Mouse (Mus musculus): Measurements from ENCODE around the gene Notch4. TPM values are rescaled to one million over a fixed set of nuclear protein-coding genes. Genes with fewer than 3 reads are reported as not detected.

The Notch4 gene
- total and polyA plus RNA-seq, 3 experiments = 0.25 TPM; not detected in 2

- TF ChIP-seq TCF12 (IDR thresholded peaks at IDR 0.05; ENCODE audit: low read depth, low read length) (no peak), USF2 (conservative IDR thresholded peaks at IDR 0.05; ENCODE audit: low read depth, low read length) (no peak), MYC (IDR thresholded peaks at IDR 0.05; ENCODE audit: low read depth, low read length) (no peak), RAD21 (IDR thresholded peaks at IDR 0.05; ENCODE audit: low read depth, low read length) (no peak), MAZ (IDR thresholded peaks at IDR 0.05; ENCODE audit: low read depth, low read length) (no peak), UBTF (IDR thresholded peaks at IDR 0.05; ENCODE audit: low read depth, low read length) (no peak), JUND (conservative IDR thresholded peaks at IDR 0.05; ENCODE audit: low read depth, low read length) (no peak), ZKSCAN1 (IDR thresholded peaks at IDR 0.05; ENCODE audit: borderline replicate concordance, low read depth, low read length) (no peak), MEF2A (IDR thresholded peaks at IDR 0.05; ENCODE audit: borderline replicate concordance, low read depth, low read length) (no peak), SMC3 (IDR thresholded peaks at IDR 0.05; ENCODE audit: low read depth, low read length) (no peak), POLR2A (IDR thresholded peaks at IDR 0.05; ENCODE audit: low read depth, low read length) (no peak), ETS1 (conservative IDR thresholded peaks at IDR 0.05; ENCODE audit: low read depth, low read length) (no peak), BHLHE40 (IDR thresholded peaks at IDR 0.05; ENCODE audit: low read depth, low read length) (no peak), MAFK (IDR thresholded peaks at IDR 0.05; ENCODE audit: insufficient replicate concordance, low read length) (no peak), ZMIZ1 (IDR thresholded peaks at IDR 0.05; ENCODE audit: low read depth, low read length) (no peak), IRF4 (IDR thresholded peaks at IDR 0.05; ENCODE audit: low read depth, low read length) (no peak), POLR2AphosphoS2 (IDR thresholded peaks at IDR 0.05; ENCODE audit: low read depth, low read length) (no peak)
- Histone ChIP-seq H3K4me1 (ENCODE audit: control insufficient read depth in 1 of 2, insufficient read depth in 2 of 2) (peaks cover 0 to 9% of the 10 kb centered on the region in 2 experiments; a peak in 2 of 4 replicates), H3K4me2 (ENCODE audit: insufficient read depth, low read depth, poor library complexity, severe bottlenecking) (no peak overlapping the region), H3K9me3 (replicated peaks; ENCODE audit: low read length) (no peaks in the 10 kb centered on the region), H3K9ac (ENCODE audit: insufficient read depth, low read depth) (no peak overlapping the region), H3K36me3 (replicated peaks in 1 of 2; ENCODE audit: control insufficient read depth in 1 of 2, insufficient read depth in 1 of 2, low read length in 1 of 2) (peaks cover 0 to 19% of the 10 kb centered on the region in 2 experiments), H3K27ac (ENCODE audit: insufficient read depth, low read depth) (no peak overlapping the region), H3K79me2 (replicated peaks; ENCODE audit: control insufficient read depth, extremely low read depth, insufficient read depth, poor library complexity, severe bottlenecking) (no peaks in the 10 kb centered on the region), H3K4me3 (replicated peaks in 1 of 3; ENCODE audit: low read depth in 2 of 3, low read length in 2 of 3, poor library complexity in 1 of 3) (no peak overlapping the region), H3K27me3 (replicated peaks) (peaks cover 15% of the 10 kb centered on the region)
- in situ Hi-C loops (cut with MboI; ENCODE audit: low pct_ligation_motif_present, low pct_unique_long_range_greater_than_20kb, low sequenced_read_pairs) = loop anchor here (10.0 kb wide), 2 partner anchors 115 to 315 kb away; no protein-coding TSS in a partner anchor
- no peak for DNase-seq (ENCODE audit: extremely low read depth)
- dilution Hi-C loops (cut with MboI; ENCODE audit: extremely low pct_ligation_motif_present, extremely low pct_unique_long_range_greater_than_20kb, low sequenced_read_pairs) = no loop called here
Measured at GRCm38 (mm10) chr17:34559895-34560294, 4.2 kb upstream of the Notch4 start.

- no peak for TF ChIP-seq TBP (conservative IDR thresholded peaks at IDR 0.05; ENCODE audit: low read depth, low read length)
- TF ChIP-seq NELFE (IDR thresholded peaks at IDR 0.05; ENCODE audit: low read depth, low read length) = no peak
- no peak for TF ChIP-seq MAX (IDR thresholded peaks at IDR 0.05; ENCODE audit: low read length)
- TF ChIP-seq GABPA (IDR thresholded peaks at IDR 0.05; ENCODE audit: insufficient replicate concordance, low read depth, low read length) = no peak
- no peak for TF ChIP-seq NRF1 (IDR thresholded peaks at IDR 0.05; ENCODE audit: low read depth, low read length)
- no peak for TF ChIP-seq CHD1 (IDR thresholded peaks at IDR 0.05; ENCODE audit: low read depth, low read length)
- TF ChIP-seq CTCF (conservative IDR thresholded peaks at IDR 0.05 in 1 of 2, IDR thresholded peaks at IDR 0.05 in 1 of 2; ENCODE audit: low read depth in 2 of 2, low read length in 2 of 2) = peak in 1 of 2 experiments; percentile 31; a peak in 2 of 4 replicates
- TF ChIP-seq RAD21 (IDR thresholded peaks at IDR 0.05; ENCODE audit: low read depth, low read length) = peak; percentile 6
- TF ChIP-seq IRF4 (IDR thresholded peaks at IDR 0.05; ENCODE audit: low read depth, low read length) = no peak
- in situ Hi-C loops (cut with MboI; ENCODE audit: low pct_ligation_motif_present, low pct_unique_long_range_greater_than_20kb, low sequenced_read_pairs) (no loop called here), dilution Hi-C loops (cut with MboI; ENCODE audit: extremely low pct_ligation_motif_present, extremely low pct_unique_long_range_greater_than_20kb, low sequenced_read_pairs) (no loop called here)
- peaks cover 0 to 19% of the 10 kb centered on the region in 2 experiments for H3K36me3 ChIP-seq (replicated peaks in 1 of 2; ENCODE audit: control insufficient read depth in 1 of 2, insufficient read depth in 1 of 2, low read length in 1 of 2)
- peaks cover 20% of the 10 kb centered on the region for H3K27me3 ChIP-seq (replicated peaks)
- H3K79me2 ChIP-seq (replicated peaks; ENCODE audit: control insufficient read depth, extremely low read depth, insufficient read depth, poor library complexity, severe bottlenecking) = no peaks in the 10 kb centered on the region
- no peak overlapping the region for H3K4me2 ChIP-seq (ENCODE audit: insufficient read depth, low read depth, poor library complexity, severe bottlenecking)
- H3K4me3 ChIP-seq (replicated peaks in 1 of 3; ENCODE audit: low read depth in 2 of 3, low read length in 2 of 3, poor library complexity in 1 of 3) = no peak overlapping the region
- no peak for DNase-seq (ENCODE audit: extremely low read depth)
- H3K27ac ChIP-seq (ENCODE audit: insufficient read depth, low read depth) = no peak overlapping the region
- no peak overlapping the region for H3K9ac ChIP-seq (ENCODE audit: insufficient read depth, low read depth)
- peaks cover 0 to 9% of the 10 kb centered on the region in 2 experiments; a peak in 2 of 4 replicates for H3K4me1 ChIP-seq (ENCODE audit: control insufficient read depth in 1 of 2, insufficient read depth in 2 of 2)
- H3K9me3 ChIP-seq (replicated peaks; ENCODE audit: low read length) = peaks cover under 1% of the 10 kb centered on the region
Measured at GRCm38 (mm10) chr17:34560438-34560837, 3.6 kb upstream of the Notch4 start.
